Mouse (Mus musculus) myocyte (in vitro differentiated cells): Measurements from ENCODE around the gene Tpcn1. TPM values are rescaled to one million over a fixed set of nuclear protein-coding genes. Genes with fewer than 3 reads are reported as not detected.

Experiments
- H3K27me3 ChIP-seq: one replicate; pipeline ENCODE4 v1.6.1; 2011; ENCODE audit not compliant: control insufficient read depth, insufficient read depth, insufficient read length
- H3K36me3 ChIP-seq: one replicate; pipeline ENCODE4 v1.6.1; 2011; ENCODE audit not compliant: control insufficient read depth, insufficient read depth
- H3K4me2 ChIP-seq: one replicate; pipeline ENCODE4 v1.6.1; 2011; ENCODE audit warnings: low read depth, control low read depth
- H3K4me3 ChIP-seq: one replicate; pipeline ENCODE4 v1.5.1; 2011; ENCODE audit warnings: mild to moderate bottlenecking, control low read depth, moderate library complexity
- H3K79me2 ChIP-seq: one replicate; pipeline ENCODE4 v1.6.1; 2011; ENCODE audit not compliant: control insufficient read depth, insufficient read depth
- H3ac ChIP-seq: one replicate; pipeline ENCODE4 v1.6.1; 2011; ENCODE audit not compliant: control insufficient read depth, insufficient read length
- CEBPB ChIP-seq: IDR thresholded peaks from 2 replicates; pipeline ENCODE4 v1.6.1; 2011; ENCODE audit warnings: mild to moderate bottlenecking, moderate library complexity; ENCODE audit not compliant: poor library complexity, insufficient read depth, severe bottlenecking
- E2F4 ChIP-seq: IDR thresholded peaks from one replicate; pipeline ENCODE4 v1.6.1; 2011; ENCODE audit warnings: mild to moderate bottlenecking, control low read depth, moderate library complexity; ENCODE audit not compliant: insufficient read depth
- MAX ChIP-seq: IDR thresholded peaks from one replicate; pipeline ENCODE4 v1.6.1; 2011; ENCODE audit warnings: low read depth, mild to moderate bottlenecking, control low read depth
- MYOD1 ChIP-seq, 3 experiments: IDR thresholded peaks; one replicate each; pipeline ENCODE4 v1.6.1; 2011; ENCODE audit warnings: control low read depth in 2 of 3, low read depth in 2 of 3, mild to moderate bottlenecking in 2 of 3, moderate library complexity in 1 of 3; ENCODE audit not compliant: insufficient read length in 2 of 3, control insufficient read depth in 1 of 3
- MYOG ChIP-seq, 3 experiments: IDR thresholded peaks; one replicate each; pipeline ENCODE4 v1.6.1; 2011; ENCODE audit warnings: control low read depth in 2 of 3, low read depth in 2 of 3, mild to moderate bottlenecking in 2 of 3; ENCODE audit not compliant: insufficient read length in 2 of 3, control insufficient read depth in 1 of 3, insufficient read depth in 1 of 3
- POLR2A ChIP-seq: IDR thresholded peaks from one replicate; pipeline ENCODE4 v1.6.1; 2011; ENCODE audit warnings: low read depth, mild to moderate bottlenecking, control low read depth, moderate library complexity; ENCODE audit not compliant: insufficient read length
- POLR2AphosphoS2 ChIP-seq: IDR thresholded peaks from one replicate; pipeline ENCODE4 v1.6.1; 2011; ENCODE audit warnings: low read depth, control low read depth; ENCODE audit not compliant: insufficient read length
- REST ChIP-seq: IDR thresholded peaks from one replicate; pipeline ENCODE4 v1.6.1; 2011; ENCODE audit warnings: mild to moderate bottlenecking, control low read depth, moderate library complexity; ENCODE audit not compliant: insufficient read depth, insufficient read length
- SRF ChIP-seq: IDR thresholded peaks from one replicate; pipeline ENCODE4 v1.6.1; 2011; ENCODE audit warnings: low read depth; ENCODE audit not compliant: control insufficient read depth, insufficient read length
- TCF12 ChIP-seq: IDR thresholded peaks from one replicate; pipeline ENCODE4 v1.6.1; 2011; ENCODE audit warnings: mild to moderate bottlenecking, control low read depth; ENCODE audit not compliant: poor library complexity, insufficient read depth, severe bottlenecking
- TCF3 ChIP-seq: IDR thresholded peaks from one replicate; pipeline ENCODE4 v1.6.1; 2011; ENCODE audit warnings: low read depth, control low read depth; ENCODE audit not compliant: insufficient read length
- USF1 ChIP-seq: IDR thresholded peaks from one replicate; pipeline ENCODE4 v1.6.1; 2011; ENCODE audit warnings: low read depth, mild to moderate bottlenecking, control low read depth, moderate library complexity
- polyA plus RNA-seq: library from polyadenylated mRNA; unstranded; fragments of >200 nt; fragmentation: generic; extraction: Trizol; gene quantifications from one replicate; pipeline ENCODE4 v1.2.1, GENCODE M21; 2012; ENCODE audit warnings: missing spikeins

Tpcn1 gene
- polyA plus RNA-seq, 1 experiment: 88.7 TPM

DNA sequence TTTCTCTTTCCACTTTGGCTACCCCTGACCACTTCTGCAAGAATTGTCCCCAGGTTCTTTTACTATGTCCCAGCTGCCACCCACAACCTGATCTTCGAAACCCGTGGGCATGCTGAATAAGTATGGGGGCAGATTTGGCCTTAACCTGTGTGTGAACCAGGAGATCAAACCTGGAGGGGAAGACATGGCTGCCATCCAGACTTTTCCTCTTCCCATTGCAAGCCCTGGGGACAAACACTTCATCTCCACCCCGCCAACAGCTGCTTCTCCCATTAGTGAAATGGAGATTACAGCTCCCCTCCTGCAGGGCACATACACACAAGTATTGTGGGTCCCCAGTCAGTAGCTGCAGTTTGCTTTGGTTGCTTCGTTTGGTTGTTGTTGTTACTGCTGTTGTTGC lies 81.2 kb downstream of the Tpcn1 start:
- H3K4me2 ChIP-seq: no peak overlapping the region
- no peak overlapping the region for H3ac ChIP-seq
- no peak overlapping the region for H3K4me3 ChIP-seq
- no peaks in the 10 kb centered on the region for H3K36me3 ChIP-seq
- no peaks in the 10 kb centered on the region for H3K27me3 ChIP-seq
- peaks cover 5% of the 10 kb centered on the region for H3K79me2 ChIP-seq
- no peak for TF ChIP-seq MYOD1 (IDR thresholded peaks at IDR 0.05; ENCODE audit: control insufficient read depth in 1 of 3, insufficient read length in 2 of 3, low read depth in 2 of 3)
- TF ChIP-seq POLR2AphosphoS2: no peak
- TF ChIP-seq MYOG (IDR thresholded peaks at IDR 0.05; ENCODE audit: control insufficient read depth in 1 of 3, insufficient read depth in 1 of 3, insufficient read length in 2 of 3, low read depth in 2 of 3): no peak
- TF ChIP-seq TCF12: no peak
- TF ChIP-seq SRF: no peak
- no peak for TF ChIP-seq MAX
- no peak for TF ChIP-seq USF1
- TF ChIP-seq CEBPB: no peak
- TF ChIP-seq TCF3: no peak
- no peak for TF ChIP-seq REST

DNA sequence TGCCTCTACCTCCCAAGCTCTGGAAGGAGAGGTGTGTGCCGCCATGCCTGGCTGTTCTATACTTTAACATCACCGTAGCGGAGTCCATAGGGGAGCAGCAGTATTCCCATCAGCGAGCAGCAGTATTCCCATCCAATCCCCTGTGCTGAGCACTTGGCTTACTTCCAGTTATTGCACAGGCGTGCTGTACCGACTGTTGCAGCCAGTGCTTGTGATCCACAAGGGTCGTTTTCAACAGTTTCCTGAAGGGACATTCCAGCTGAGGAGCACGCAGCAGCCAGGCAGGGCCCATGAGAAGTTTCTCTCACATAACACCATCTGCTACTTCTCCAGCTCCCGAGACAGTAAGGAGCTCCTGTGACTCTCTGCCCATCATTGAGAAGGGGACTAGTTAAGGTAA lies 82.0 kb downstream of the Tpcn1 start:
- no peak for TF ChIP-seq SRF
- TF ChIP-seq MYOG (IDR thresholded peaks at IDR 0.05; ENCODE audit: control insufficient read depth in 1 of 3, insufficient read depth in 1 of 3, insufficient read length in 2 of 3, low read depth in 2 of 3): no peak
- TF ChIP-seq E2F4: no peak
- no peak for TF ChIP-seq MYOD1 (IDR thresholded peaks at IDR 0.05; ENCODE audit: control insufficient read depth in 1 of 3, insufficient read length in 2 of 3, low read depth in 2 of 3)
- no peak for TF ChIP-seq MAX
- H3K36me3 ChIP-seq: no peaks in the 10 kb centered on the region
- no peak overlapping the region for H3ac ChIP-seq
- no peaks in the 10 kb centered on the region for H3K27me3 ChIP-seq
- H3K4me2 ChIP-seq: no peak overlapping the region
- no peak overlapping the region for H3K4me3 ChIP-seq
- no peaks in the 10 kb centered on the region for H3K79me2 ChIP-seq

DNA sequence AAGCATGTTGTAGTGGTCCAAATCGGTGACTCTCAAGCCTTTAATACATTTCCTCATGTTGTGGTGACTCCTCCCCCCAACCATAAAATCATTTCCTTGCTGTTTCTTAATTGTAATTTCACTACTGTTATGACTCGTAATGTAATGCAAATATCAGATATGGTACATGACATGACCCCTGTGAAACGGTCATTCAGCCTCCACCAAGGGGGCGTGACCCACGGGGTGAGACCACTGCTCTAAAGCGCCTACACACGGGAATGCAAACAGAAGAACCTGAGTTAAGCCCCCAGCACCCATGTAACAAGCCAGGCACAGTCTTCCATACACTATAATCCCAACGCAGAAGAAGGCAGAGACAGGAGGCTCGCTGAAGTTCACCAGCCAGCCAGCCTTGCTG lies 82.7 kb downstream of the Tpcn1 start:
- Histone ChIP-seq H3K4me2 (peak overlapping the region; percentile 31), H3K79me2 (peaks cover 5% of the 10 kb centered on the region), H3ac (no peak overlapping the region), H3K27me3 (no peaks in the 10 kb centered on the region), H3K36me3 (no peaks in the 10 kb centered on the region), H3K4me3 (no peak overlapping the region)
- TF ChIP-seq TCF3: no peak
- no peak for TF ChIP-seq TCF12

GRCm38 (mm10) chr5:120505368-120505767 lies 83.1 kb downstream of the Tpcn1 start:
- H3K79me2 ChIP-seq: peaks cover 9% of the 10 kb centered on the region
- peak overlapping the region; percentile 31 for H3K4me2 ChIP-seq
- H3K4me3 ChIP-seq: no peak overlapping the region
- no peak overlapping the region for H3ac ChIP-seq
- no peak for TF ChIP-seq TCF12
- no peak for TF ChIP-seq CEBPB
- TF ChIP-seq REST: no peak
- TF ChIP-seq POLR2AphosphoS2: no peak
- no peak for TF ChIP-seq MYOD1 (IDR thresholded peaks at IDR 0.05; ENCODE audit: control insufficient read depth in 1 of 3, insufficient read length in 2 of 3, low read depth in 2 of 3)
- no peak for TF ChIP-seq TCF3
- TF ChIP-seq E2F4: no peak
- no peak for TF ChIP-seq POLR2A
- TF ChIP-seq USF1: no peak
- no peaks in the 10 kb centered on the region for H3K36me3 ChIP-seq
- no peaks in the 10 kb centered on the region for H3K27me3 ChIP-seq

DNA sequence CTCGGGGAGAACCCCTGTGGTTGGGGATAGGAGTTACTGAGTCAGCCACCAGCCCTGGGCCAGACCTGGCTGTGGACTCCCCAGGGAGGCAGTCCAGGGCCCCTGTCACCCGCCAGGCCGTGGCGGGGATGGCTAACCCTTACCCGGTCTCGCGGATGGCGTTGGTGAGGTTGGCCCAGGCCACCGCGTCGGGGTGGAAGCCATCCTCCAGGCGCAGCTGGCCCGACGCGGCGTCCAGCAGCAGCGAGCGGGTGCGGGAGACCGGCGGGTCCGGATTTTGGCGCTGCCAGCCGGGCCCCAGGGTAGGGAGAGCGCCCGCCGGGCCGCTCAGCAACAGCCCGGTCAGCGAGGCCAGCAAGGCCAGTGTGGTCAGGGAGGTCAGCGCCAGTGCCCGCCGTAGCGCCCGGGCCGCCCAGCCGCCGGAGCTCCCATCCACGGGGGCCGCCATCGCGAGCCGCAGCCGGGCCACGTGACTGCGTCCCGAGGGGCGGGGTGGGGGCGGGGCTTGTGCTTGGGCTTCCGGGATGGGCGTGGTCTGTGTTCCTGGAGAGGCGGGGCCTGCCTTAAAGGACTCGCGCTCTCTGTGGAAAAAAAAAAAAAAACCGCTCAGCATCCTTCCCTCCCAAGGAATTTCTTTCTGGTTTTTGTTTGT lies 85.2 kb downstream of the Tpcn1 start, which contains the start of gene Plbd2:
TSS of gene Plbd2 (minus strand) at position 482 of the 652 bp plus-strand sequence.
- TF ChIP-seq TCF12 (no peak), TCF3 (no peak), POLR2AphosphoS2 (peak; percentile 80), MYOD1 (IDR thresholded peaks at IDR 0.05; ENCODE audit: control insufficient read depth in 1 of 3, insufficient read length in 2 of 3, low read depth in 2 of 3) (peak in 1 of 3 experiments; percentile 25), MYOG (IDR thresholded peaks at IDR 0.05; ENCODE audit: control insufficient read depth in 1 of 3, insufficient read depth in 1 of 3, insufficient read length in 2 of 3, low read depth in 2 of 3) (peak in 2 of 3 experiments; percentile 8 to 10), REST (no peak), SRF (no peak), POLR2A (peak; percentile 90), E2F4 (no peak), MAX (no peak), USF1 (peak; percentile 68), CEBPB (no peak)
- Histone ChIP-seq H3K79me2 (peaks cover 19% of the 10 kb centered on the region), H3K4me2 (peak within 1 kb of the TSS; percentile 93), H3ac (peak within 1 kb of the TSS; percentile 86), H3K4me3 (peak within 1 kb of the TSS; percentile 47), H3K36me3 (no peaks in the 10 kb centered on the region), H3K27me3 (no peaks in the 10 kb centered on the region)
